Mouse (Mus musculus): Measurements from ENCODE around the gene Ermap. TPM values are rescaled to one million over a fixed set of nuclear protein-coding genes. Genes with fewer than 3 reads are reported as not detected.

Gene Ermap
- polyA plus RNA-seq, 1 experiment: not detected

DNA sequence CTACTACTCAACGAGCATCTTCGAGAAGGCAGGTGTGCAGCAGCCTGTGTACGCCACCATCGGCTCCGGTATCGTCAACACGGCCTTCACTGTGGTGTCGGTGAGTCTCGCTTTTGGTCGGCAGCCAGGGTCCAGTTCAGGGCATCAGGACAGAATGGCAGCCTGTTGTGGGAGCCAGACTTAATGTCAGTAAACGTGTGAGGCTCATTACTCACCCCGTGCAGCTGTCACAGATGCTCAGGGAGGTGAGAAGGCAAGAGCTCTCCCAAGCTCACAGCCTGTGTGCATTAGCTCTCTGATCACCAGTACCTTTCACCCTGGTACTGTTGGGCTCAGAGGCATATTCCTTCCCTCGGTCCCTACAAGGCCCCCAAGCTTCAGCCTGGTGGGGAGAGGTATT, 56.0 kb downstream of the Ermap start:
- WGBS: 88% methylated on average over 13 of the region's 13 CpGs
- TF ChIP-seq POLR2A (IDR thresholded peaks at IDR 0.05; ENCODE audit: insufficient read depth, low read depth, low read length): no peak
- TF ChIP-seq CTCF (IDR thresholded peaks at IDR 0.05; ENCODE audit: insufficient read depth, low read depth, low read length): no peak
- H3K4me3 ChIP-seq (ENCODE audit: insufficient read depth, low read depth, low read length): no peak overlapping the region

DNA sequence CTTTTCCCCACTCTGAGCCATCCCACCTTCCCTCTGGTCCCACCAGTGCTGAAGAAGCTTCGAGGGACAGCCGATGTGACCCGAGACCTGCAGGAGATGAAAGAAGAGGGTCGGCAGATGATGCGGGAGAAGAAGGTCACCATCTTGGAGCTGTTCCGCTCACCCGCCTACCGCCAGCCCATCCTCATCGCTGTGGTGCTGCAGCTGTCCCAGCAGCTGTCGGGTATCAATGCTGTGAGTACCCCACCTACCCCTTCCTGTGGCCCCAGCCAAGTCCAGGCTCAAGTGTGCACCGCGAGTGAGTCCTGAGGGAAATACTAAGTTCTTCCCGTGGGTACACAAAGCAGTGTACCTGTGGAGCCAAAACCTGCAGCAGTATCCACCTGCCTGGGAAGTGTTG, 56.5 kb downstream of the Ermap start:
- Histone ChIP-seq H3K4me3 (ENCODE audit: insufficient read depth, low read depth, low read length) (no peak overlapping the region), H3K27ac (ENCODE audit: insufficient read depth, low read depth, low read length) (no peak overlapping the region), H3K4me1 (ENCODE audit: control insufficient read depth, insufficient read depth, low read length) (0 out of 2 replicates have a peak, but pooled peaks cover 6% of the 10 kb centered on the region)
- TF ChIP-seq CTCF (IDR thresholded peaks at IDR 0.05; ENCODE audit: insufficient read depth, low read depth, low read length) (no peak), POLR2A (IDR thresholded peaks at IDR 0.05; ENCODE audit: insufficient read depth, low read depth, low read length) (no peak)
- 91% methylated on average over 13 of the region's 13 CpGs for WGBS

More for the DNA sequence above, 56.0 kb downstream of the Ermap start:
- Histone ChIP-seq H3K27ac (ENCODE audit: insufficient read depth, low read depth, low read length) (no peak overlapping the region), H3K4me1 (ENCODE audit: control insufficient read depth, insufficient read depth, low read length) (0 out of 2 replicates have a peak, but pooled peaks cover 3% of the 10 kb centered on the region)

- H3K4me3 ChIP-seq (ENCODE audit: insufficient read depth, low read depth, low read length): no peak overlapping the region
- 86% methylated on average over 8 of the region's 8 CpGs for WGBS
- TF ChIP-seq CTCF (IDR thresholded peaks at IDR 0.05; ENCODE audit: insufficient read depth, low read depth, low read length) (no peak), POLR2A (IDR thresholded peaks at IDR 0.05; ENCODE audit: insufficient read depth, low read depth, low read length) (no peak)
- H3K4me1 ChIP-seq (ENCODE audit: control insufficient read depth, insufficient read depth, low read length): peaks cover 7% of the 10 kb centered on the region
- H3K27ac ChIP-seq (ENCODE audit: insufficient read depth, low read depth, low read length): no peak overlapping the region
Measured at GRCm38 (mm10) chr4:119131189-119131910, 58.5 kb downstream of the Ermap start.

DNA sequence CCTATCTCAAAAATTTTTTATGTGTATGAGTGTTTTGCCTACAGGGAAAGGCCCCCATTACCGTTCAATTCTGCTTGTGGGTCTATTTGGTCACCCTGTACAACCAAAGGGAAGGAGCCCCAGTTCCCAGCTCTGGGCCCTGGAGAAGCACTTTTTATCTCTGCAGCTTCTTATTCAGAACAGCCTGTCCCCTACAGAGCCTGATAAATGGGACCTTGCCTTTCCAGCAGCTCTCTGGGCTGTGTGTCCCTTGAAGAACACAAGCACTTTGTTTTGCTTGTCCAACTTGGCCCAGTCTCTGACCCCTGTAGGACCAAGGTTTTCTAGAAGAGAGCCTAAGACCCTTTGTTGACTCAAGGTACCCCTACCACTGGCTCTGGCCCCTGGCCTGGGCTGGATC, 60.7 kb downstream of the Ermap start:
- H3K4me1 ChIP-seq (ENCODE audit: control insufficient read depth, insufficient read depth, low read length): peaks cover 16% of the 10 kb centered on the region
- H3K27ac ChIP-seq (ENCODE audit: insufficient read depth, low read depth, low read length): no peak overlapping the region
- WGBS: 67% methylated on average over 1 of the region's 1 CpGs
- TF ChIP-seq CTCF (IDR thresholded peaks at IDR 0.05; ENCODE audit: insufficient read depth, low read depth, low read length): no peak
- no peak for TF ChIP-seq POLR2A (IDR thresholded peaks at IDR 0.05; ENCODE audit: insufficient read depth, low read depth, low read length)
- H3K4me3 ChIP-seq (ENCODE audit: insufficient read depth, low read depth, low read length): no peak overlapping the region

GRCm38 (mm10) chr4:119128547-119128946, 61.3 kb downstream of the Ermap start:
- no peak overlapping the region for H3K27ac ChIP-seq (ENCODE audit: insufficient read depth, low read depth, low read length)
- no peak for TF ChIP-seq POLR2A (IDR thresholded peaks at IDR 0.05; ENCODE audit: insufficient read depth, low read depth, low read length)
- no peak for TF ChIP-seq CTCF (IDR thresholded peaks at IDR 0.05; ENCODE audit: insufficient read depth, low read depth, low read length)
- peaks cover 16% of the 10 kb centered on the region for H3K4me1 ChIP-seq (ENCODE audit: control insufficient read depth, insufficient read depth, low read length)
- H3K4me3 ChIP-seq (ENCODE audit: insufficient read depth, low read depth, low read length): no peak overlapping the region
- WGBS: 88% methylated on average over 7 of the region's 7 CpGs

DNA sequence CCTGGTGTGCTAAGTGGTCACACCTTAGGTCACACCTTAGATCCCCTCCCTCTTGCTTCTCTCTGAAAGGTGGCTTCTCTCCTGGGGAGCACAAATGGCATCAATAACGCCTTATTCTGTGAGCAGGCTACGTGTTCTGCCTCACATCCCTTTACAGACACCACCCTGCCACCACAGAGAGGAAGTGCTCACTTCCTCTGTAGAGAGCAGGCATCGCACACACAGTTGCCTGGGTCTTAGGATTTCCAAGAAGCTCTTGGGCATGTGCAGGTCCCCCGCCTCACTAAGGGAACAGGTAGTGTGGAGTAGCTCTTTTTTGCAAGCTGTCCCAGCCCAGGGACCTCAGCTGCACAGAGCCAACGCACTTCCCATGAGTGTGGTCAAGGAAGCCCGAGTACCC, 62.6 kb downstream of the Ermap start:
- Histone ChIP-seq H3K4me3 (ENCODE audit: insufficient read depth, low read depth, low read length) (no peak overlapping the region), H3K27ac (ENCODE audit: insufficient read depth, low read depth, low read length) (no peak overlapping the region), H3K4me1 (ENCODE audit: control insufficient read depth, insufficient read depth, low read length) (peaks cover 16% of the 10 kb centered on the region)
- TF ChIP-seq POLR2A (IDR thresholded peaks at IDR 0.05; ENCODE audit: insufficient read depth, low read depth, low read length) (no peak), CTCF (IDR thresholded peaks at IDR 0.05; ENCODE audit: insufficient read depth, low read depth, low read length) (no peak)
- 86% methylated on average over 6 of the region's 6 CpGs for WGBS

DNA sequence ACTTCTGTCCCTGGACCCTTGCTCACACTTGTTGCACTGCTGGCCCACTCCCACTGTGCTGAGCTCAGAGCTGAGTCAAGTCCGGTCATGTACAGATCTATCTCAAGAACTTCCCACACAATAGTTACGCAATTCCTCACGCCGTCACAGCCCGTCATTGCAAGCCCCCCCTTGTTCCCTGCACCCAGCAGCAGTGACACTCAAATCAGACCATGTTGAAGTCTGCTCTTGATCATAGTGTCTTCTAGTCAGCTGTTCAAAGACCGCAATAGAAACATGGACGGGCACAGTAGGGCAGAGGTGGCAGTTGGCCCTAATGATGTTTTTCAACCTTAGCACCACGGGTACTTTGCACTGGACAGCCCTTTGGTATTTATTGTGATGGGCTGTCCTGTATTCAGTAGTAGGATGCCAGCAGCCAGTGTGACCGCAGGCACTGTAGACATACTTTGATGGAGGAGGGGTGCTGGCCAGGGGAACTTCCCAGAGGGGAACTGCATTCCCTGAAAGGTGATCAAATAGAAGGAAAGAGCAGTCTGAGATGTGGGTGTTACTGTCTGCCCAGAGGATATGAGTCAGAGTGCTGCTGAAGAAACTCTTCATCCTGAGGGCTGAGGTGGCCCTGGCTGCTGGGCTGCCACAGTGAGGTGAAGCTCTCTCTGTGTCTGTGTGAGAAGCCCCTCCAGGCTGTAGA, 64.1 kb downstream of the Ermap start:
- Histone ChIP-seq H3K27ac (ENCODE audit: insufficient read depth, low read depth, low read length) (no peak overlapping the region), H3K4me3 (ENCODE audit: insufficient read depth, low read depth, low read length) (no peak overlapping the region), H3K4me1 (ENCODE audit: control insufficient read depth, insufficient read depth, low read length) (peaks cover 16% of the 10 kb centered on the region)
- WGBS: 72% methylated on average over 9 of the region's 9 CpGs
- TF ChIP-seq POLR2A (IDR thresholded peaks at IDR 0.05; ENCODE audit: insufficient read depth, low read depth, low read length) (no peak), CTCF (IDR thresholded peaks at IDR 0.05; ENCODE audit: insufficient read depth, low read depth, low read length) (no peak)

Other genes starting within 250 kb of the Ermap start
- not detected in 2 replicates for gene Lao1, start 228.4 kb downstream of the Ermap start, polyA plus RNA-seq (2012; ENCODE audit: insufficient read depth, insufficient read length, low replicate concordance, missing spikeins)
- gene Slc2a1, start 81.3 kb downstream of the Ermap start, polyA plus RNA-seq (2012; ENCODE audit: insufficient read depth, insufficient read length, low replicate concordance, missing spikeins): not detected in 2 replicates
- gene Zfp691, start 15.8 kb downstream of the Ermap start, polyA plus RNA-seq (2012; ENCODE audit: insufficient read depth, insufficient read length, low replicate concordance, missing spikeins): not detected in 2 replicates
- not detected in 2 replicates for gene Svbp, start 5.3 kb upstream of the Ermap start, polyA plus RNA-seq (2012; ENCODE audit: insufficient read depth, insufficient read length, low replicate concordance, missing spikeins)
- gene Tmem269, start 28.2 kb upstream of the Ermap start, polyA plus RNA-seq (2012; ENCODE audit: insufficient read depth, insufficient read length, low replicate concordance, missing spikeins): not detected in 2 replicates
- not detected in 2 replicates for gene AU022252, start 42.7 kb upstream of the Ermap start, polyA plus RNA-seq (2012; ENCODE audit: insufficient read depth, insufficient read length, low replicate concordance, missing spikeins)
- not detected in 2 replicates for gene P3h1, start 42.9 kb upstream of the Ermap start, polyA plus RNA-seq (2012; ENCODE audit: insufficient read depth, insufficient read length, low replicate concordance, missing spikeins)
- not detected in 2 replicates for gene Cldn19, start 65.4 kb upstream of the Ermap start, polyA plus RNA-seq (2012; ENCODE audit: insufficient read depth, insufficient read length, low replicate concordance, missing spikeins)
- 690 TPM in 1 of 2 replicates, not detected in the other for gene Ybx1, start 104.6 kb upstream of the Ermap start, polyA plus RNA-seq (2012; ENCODE audit: insufficient read depth, insufficient read length, low replicate concordance, missing spikeins)
- gene Ppih, start 130.5 kb upstream of the Ermap start, polyA plus RNA-seq (2012; ENCODE audit: insufficient read depth, insufficient read length, low replicate concordance, missing spikeins): not detected in 2 replicates
- not detected in 2 replicates for gene Ccdc30, start 225.5 kb upstream of the Ermap start, polyA plus RNA-seq (2012; ENCODE audit: insufficient read depth, insufficient read length, low replicate concordance, missing spikeins)
- not detected in 2 replicates for gene Ppcs, start 232.4 kb upstream of the Ermap start, polyA plus RNA-seq (2012; ENCODE audit: insufficient read depth, insufficient read length, low replicate concordance, missing spikeins)
- gene Zmynd12, start 232.8 kb upstream of the Ermap start, polyA plus RNA-seq (2012; ENCODE audit: insufficient read depth, insufficient read length, low replicate concordance, missing spikeins): not detected in 2 replicates

Measured in olfactory bulb, adult 2 months (tissue).